Mouse (Mus musculus) inflammation-experienced regulatory T-cells (primary cell): Measurements from ENCODE around the gene Nav2. TPM values are rescaled to one million over a fixed set of nuclear protein-coding genes. Genes with fewer than 3 reads are reported as not detected.

Source experiments
- polyA plus RNA-seq, 2 experiments: library from polyadenylated mRNA; unstranded; fragments of 100-300 nt; shearing (Covaris generic); gene quantifications; one replicate each; pipeline ENCODE4 v1.2.1; 2017

The Nav2 gene
- polyA plus RNA-seq: 10 to 100 TPM; 25.4 to 63.6 TPM

DNA sequence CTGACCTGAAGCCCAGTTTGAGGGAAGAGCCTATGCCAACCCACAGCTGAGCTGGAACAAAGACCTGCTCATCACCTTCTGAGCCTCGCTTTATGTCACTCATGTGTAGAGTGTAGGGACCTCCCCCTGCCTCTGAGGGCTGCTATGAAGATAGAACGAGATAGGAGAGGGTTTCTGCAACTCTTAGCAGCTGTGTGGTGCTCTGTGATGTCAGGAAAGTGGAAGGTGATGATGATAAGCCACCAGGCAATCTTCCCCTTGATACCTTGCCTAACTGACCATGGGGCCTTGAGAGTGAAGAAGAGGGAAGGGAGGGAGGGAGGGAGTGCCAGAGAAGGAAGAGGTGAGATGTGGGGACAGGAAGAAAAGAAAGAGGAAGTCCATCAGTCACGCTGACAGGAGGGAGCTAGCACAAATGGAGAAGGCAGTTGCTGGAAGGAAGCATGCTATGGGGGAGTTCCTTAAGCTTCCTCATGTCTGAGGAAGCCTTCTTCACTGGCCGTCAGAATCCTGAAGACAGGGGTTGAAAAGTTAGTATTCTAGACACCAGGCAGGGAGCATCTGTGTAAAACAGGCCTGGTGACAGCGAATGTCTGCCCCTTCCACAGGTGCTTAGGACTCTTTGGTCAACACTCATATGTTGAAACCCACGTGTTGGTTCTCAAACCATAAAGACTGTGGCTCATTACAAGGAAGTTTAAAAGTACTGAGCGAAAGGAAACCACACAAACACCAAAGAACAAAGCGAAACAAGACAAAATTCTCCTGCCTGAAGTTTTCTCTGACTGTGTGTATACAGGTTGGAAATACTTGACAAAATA, at the start of gene Nav2:
Gene Nav2 (plus strand): TSS at position 196 of the 821 bp plus-strand sequence.

DNA sequence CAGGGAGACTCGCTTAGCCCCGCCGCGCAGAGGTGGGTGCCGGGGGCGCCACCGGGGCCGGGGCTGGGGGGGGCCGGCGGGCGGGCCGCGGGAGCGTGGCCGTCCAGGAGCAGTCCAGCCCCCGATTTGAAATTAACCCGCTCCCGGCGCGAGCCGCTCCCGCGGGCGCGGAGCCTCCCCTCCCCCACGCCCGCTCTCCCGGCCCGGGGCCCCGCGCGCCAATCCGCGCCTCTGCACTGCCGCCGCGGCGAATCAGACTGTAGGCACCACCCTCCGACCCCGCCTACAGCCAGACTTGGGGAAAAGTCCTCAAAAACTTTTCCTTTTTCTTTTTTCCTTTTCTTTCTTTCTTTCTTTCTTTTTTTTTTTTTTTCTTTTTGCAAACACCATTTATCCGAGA, 27.0 kb upstream of the Nav2 start, which contains the start of gene E2f8:
Gene E2f8 (minus strand): TSS at position 111 of the 400 bp plus-strand sequence.

DNA sequence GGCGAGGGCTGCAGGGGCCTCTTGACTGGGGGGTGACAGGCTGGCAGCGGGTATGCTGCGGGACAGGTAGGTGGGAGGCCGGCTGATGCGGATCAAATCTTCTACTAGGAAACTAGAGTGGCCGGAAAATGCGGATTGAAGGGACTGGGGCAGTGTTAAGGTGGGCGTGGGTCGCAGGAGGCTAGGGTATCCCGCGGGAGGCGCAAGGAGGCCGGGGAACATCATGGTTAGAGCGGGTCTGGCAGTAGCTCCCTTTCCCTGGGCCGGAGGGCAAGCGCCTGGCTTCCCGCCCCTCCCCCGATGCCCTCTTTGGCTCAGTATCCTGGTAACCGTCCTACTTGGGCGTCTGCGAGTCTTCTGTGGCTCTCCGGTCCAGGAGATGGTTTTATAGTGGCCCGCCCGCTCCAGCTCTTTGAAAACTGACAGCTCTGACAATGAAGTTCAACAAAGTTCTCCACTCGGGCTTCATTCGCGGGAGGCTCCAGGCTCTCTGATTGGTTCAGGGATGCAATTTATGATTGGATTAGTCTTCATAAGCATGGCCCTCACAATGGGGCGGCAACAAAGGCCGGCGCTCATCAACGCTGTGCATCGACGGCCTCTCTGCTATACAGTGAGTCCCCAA, 728.1 kb downstream of the Nav2 start, which contains the start of gene Dbx1:
Gene Dbx1 (minus strand): TSS at position 359 of the 625 bp plus-strand sequence.

Other genes with a start within 250 kb of the Nav2 start
- 10 to 100 TPM; 41.1 to 43.1 TPM for gene Zdhhc13, start 119.7 kb upstream of the Nav2 start, polyA plus RNA-seq
- not detected for gene Csrp3, start 60.7 kb upstream of the Nav2 start, polyA plus RNA-seq
- 1 to 10 TPM in 1 of 2 experiments, under 1 TPM in 1; 0.75 to 1.9 TPM for gene E2f8, start 27.1 kb upstream of the Nav2 start, polyA plus RNA-seq